Mouse (Mus musculus): Measurements from ENCODE around the gene Mief1.

Gene Mief1

DNA sequence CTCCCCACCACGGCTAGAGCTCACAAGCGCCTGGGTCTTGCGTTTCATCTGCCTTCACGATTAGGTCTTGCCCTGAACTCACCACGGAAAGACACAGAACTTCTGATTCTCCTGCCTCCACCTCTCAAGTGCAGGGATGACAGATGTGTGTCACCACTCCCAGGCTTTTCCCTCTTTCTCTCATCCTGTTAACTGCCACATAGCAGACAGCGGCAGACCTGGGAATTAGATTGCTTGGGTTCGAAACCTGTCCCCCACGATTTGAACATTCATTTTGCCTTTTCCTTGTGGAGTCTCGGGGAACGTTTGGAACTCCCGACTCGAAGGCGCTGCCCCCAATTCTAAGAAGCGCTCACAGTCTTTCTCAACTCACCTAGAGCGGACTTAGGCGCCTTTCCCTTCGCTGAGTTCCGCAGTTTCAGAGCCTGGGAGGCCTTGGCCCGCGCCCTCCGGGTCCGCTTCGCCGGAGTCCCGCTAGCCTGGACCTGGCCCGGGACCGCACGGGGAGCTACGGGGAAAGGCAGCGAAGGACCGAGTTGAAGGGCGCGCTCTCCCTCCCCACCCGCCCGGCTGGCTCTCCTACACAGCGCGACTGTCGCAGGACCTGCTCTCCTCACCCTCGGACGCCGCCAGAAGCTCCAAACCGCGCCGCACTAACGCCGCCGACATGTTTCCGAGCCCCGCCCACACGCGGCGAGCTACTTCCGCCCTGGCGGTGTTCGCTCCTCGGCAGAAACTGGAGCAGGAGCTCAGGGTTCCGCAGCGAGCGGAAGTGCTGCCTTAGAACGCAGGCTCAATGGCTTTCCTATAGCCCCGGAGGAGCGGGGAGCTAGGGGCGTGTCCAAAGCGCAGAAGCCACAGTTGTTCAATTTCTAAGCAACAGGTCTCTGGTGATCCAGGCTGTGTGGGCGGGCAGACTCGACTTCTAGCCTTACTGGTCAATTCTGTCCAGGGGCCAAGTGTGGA, 30.1 kb downstream of the Mief1 start, which contains the start of gene Rps19bp1:
Rps19bp1 (minus strand) TSS at position 706 of the 966 bp plus-strand sequence.
- DNase-seq (ENCODE audit: low spot score): peak; percentile 91

DNA sequence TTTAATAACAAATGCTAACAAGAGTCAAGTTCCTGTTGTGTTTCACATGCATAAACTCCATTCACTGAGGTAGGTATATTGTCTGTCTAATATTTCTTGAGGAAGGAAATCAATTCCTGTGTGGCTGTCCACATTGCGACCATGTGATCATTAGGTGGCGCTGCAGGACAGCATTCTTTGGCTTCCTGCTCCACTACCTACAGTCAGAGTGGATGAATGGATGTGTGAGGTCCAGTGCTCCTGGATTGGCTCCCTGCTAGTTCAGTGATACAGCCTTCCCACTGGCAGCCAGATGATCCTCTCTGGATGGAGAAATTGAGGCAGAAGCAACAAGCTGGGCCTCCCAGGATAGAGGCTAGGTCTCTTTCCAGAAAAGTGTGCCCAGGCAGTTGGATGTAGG, 32.5 kb downstream of the Mief1 start:
- peak; percentile 62 for DNase-seq (ENCODE audit: low spot score)

- DNase-seq (ENCODE audit: low spot score): no peak
Observed at GRCm38 (mm10) chr15:80271858-80272396, 38.1 kb downstream of the Mief1 start.

DNA sequence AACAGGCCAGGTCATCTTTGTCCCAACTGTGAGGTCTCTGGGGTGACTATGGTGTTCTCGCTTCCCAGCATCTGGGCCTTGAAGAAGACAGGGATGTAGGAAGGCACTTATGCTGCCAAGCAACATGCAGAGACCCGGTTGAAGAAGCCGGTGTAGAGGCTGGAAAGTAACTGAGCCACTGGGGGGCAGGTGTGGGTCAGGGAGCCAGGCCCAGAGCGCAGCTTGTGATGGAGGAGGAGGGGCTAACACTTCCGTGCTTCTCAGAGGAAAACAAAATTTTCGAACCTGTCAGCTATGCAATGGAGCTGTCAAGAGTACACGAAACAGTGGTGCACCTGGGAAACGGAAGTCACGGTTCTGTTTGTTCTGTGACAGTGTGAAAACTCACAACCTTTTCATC, 43.3 kb downstream of the Mief1 start:
- DNase-seq (ENCODE audit: low spot score): no peak

GRCm38 (mm10) chr15:80277625-80278024, 43.8 kb downstream of the Mief1 start:
- DNase-seq (ENCODE audit: low spot score): no peak

DNA sequence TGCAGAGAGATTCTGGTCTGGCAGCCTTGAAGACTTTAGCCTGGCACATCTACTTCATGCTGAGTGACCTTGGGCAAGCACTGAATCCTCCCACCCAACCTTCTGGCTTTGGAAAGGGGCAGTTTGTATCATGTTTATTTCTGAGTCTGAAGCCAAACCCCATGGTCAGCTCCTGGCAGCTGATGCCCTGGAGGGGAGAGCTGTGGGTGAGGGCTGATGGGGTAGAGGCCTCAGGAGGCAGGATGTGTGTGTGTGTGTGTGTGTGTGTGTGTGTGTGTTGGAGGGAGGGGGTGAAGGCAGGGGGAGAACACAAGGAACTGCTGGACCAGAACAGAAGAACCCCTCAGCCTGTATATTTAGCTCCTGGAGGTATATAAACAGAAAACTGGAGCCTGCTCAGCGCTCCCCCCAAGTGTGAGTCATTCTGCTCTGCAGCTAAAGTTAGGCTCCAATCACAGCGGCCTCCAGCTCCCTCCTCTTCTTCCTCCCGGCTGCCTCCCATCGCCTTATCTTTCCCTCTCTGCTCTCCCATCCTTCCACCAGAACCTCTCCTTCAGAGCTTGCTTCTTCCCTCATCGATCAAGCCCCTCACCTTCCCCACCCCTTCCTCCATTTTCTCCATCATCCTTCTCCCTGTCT, 44.4 kb downstream of the Mief1 start:
- DNase-seq (ENCODE audit: low spot score): no peak

DNA sequence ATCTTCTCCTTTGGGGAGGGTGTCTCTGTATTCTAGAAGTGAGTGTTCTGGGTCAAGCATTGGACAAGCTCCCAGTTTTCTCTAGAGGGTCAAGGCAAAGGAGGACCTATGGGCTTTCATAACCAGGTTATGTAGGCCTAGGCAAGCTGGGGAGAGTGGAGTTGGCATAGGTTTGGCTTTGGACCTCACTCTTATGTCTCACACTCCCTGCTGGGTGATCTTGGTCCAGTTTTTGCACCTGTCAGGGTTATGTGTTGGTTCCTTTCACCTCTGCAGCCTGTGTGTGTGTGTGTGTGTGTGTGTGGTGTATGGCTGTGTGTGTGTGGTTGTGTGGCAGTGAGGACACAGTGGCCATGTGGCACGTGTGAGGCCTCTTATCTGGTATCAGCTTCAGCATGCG, 45.2 kb downstream of the Mief1 start:
- DNase-seq (ENCODE audit: low spot score): no peak

DNA sequence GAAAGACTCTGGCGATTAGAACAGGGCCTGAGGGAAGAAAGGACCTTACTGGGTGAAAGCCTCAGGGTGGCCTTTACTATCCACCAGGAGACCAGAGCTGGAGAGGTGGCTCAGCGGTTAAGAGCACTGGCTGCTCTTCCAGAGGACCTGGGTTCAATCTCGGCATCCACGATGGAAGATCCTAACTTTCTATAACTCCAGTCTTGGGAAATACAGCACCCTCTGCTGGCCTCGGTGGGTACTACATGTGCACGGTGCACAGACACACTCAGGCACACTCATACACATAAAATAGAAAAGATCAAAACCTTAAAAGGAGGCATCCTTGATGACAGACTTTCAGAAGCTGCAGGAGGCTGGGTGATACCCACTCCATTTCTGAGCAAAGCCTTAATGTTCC, 46.8 kb downstream of the Mief1 start:
- DNase-seq (ENCODE audit: low spot score): no peak

DNA sequence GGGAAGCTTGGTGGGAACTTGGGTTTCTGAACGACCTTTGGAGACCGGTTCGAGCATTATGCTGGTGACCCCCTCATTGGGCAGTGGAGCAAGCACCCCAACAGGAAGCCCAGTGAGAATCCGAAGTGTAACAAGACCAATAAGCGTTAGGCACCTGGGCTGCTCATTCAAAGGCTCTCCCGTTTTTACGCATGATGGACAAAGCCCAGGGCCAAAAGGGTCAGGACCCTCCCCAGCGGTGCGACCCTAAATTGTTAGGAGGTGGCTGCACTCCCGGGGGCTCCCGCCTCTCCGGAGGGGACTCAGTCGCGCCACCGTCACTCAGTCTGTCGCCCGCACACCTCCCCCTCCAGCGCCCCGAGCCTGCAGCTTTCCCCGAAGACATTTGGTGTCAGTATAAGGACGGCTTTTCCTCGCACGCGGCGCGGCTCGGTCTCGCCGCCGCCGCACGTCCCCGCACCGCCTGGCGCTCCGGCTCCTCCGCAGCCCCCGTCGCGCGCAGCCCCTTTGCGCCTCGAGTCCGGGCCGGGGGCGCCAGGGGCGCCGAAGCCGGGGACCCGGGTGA, 53.1 kb downstream of the Mief1 start, which contains the start of gene Cacna1i:
Cacna1i (plus strand) TSS at position 388 of the 565 bp plus-strand sequence.
- DNase-seq (ENCODE audit: low spot score): peak; percentile 15

DNA sequence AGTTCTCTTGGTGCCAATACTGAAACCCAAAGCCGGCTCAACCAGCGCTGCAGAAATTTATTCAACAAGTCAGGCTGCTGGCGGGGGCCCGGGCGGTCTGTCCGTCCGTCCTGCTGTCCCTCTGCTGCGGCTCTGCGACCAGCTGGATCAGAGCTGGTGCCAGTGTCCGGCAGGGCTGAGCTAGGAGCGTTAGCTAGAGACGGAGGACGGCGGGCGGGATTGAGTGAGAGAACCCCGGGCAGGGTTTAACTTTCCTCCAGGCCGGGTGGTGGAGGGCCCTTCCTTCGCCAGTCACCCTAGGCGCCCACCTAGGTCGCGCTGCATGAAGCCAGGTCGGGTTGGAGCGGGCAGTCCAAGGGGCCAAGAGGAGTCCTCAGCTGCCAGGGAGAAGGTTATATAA, 54.2 kb downstream of the Mief1 start:
- DNase-seq (ENCODE audit: low spot score): no peak

GRCm38 (mm10) chr15:80289436-80289835, 55.6 kb downstream of the Mief1 start:
- peak; percentile 82 for DNase-seq (ENCODE audit: low spot score)

DNA sequence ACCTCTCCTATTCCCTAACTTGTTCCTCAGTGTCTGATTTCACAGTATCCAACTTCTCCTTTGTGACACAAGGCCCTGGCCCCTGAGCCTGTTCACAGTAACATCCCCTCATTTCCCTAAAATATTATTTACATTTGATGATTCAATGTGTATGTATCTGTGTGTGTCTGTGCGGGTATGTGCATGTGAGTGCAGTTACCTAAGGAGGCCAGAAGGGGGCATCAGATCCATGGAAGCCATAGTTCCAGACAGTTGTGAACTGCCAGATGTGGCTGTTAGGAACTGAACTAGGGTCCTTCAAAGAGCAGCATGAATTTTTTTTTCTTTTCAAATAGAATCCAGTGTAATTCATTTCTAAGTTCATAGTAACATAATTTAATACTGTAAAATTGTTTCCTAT, 63.3 kb downstream of the Mief1 start:
- DNase-seq (ENCODE audit: low spot score): no peak

Measured in T-cell, adult 2 months (primary cell).